Mouse (Mus musculus): ENCODE results near the gene Col3a1. TPM values are rescaled to one million over a fixed set of nuclear protein-coding genes. Genes with fewer than 3 reads are reported as not detected.
A peak's percentile ranks its signal among the peaks of the same experiment; 100 is the strongest.

Col3a1 gene
- 1,565 and 1,737 TPM in 2 replicates for polyA plus RNA-seq (2015; fragmentation: Nextera tagmentation; extraction: Ambion mirVana)

DNA sequence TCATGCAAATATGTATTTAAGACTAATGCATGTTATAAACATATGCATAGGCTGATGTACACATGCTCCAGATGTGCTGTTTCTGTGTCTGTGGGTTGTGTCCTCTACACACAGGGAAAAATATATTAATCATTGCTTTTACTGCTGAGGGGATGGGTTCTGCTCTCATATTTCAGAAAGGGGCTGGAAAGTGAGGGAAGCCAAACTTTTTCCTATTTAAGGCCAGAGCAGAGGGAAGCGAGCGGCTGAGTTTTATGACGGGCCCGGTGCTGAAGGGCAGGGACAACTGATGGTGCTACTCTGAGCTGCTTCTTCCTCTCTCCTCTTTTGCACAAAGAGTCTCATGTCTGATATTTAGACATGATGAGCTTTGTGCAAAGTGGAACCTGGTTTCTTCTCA lies at the start of gene Col3a1:
Gene Col3a1 (plus strand): TSS at position 151 of the 400 bp plus-strand sequence.
- no peaks in the 10 kb centered on the region for H3K27me3 ChIP-seq (replicated peaks)
- H3K4me3 ChIP-seq (replicated peaks) = peak within 1 kb of the TSS; percentile 43
- WGBS = 29% methylated on average over 4 of the region's 4 CpGs
- peak within 1 kb of the TSS; percentile 86 for H3K27ac ChIP-seq
- H3K9me3 ChIP-seq = no peaks in the 10 kb centered on the region
- no peaks in the 10 kb centered on the region for H3K36me3 ChIP-seq
- 0 out of 2 replicates have a peak, but pooled peaks cover 4% of the 10 kb centered on the region for H3K4me1 ChIP-seq (replicated peaks)
- peak within 1 kb of the TSS; percentile 48; the same call in 1 of the 2 replicates for H3K9ac ChIP-seq
- peak within 1 kb of the TSS; percentile 7; the same call in 1 of the 2 replicates for H3K4me2 ChIP-seq (replicated peaks)
- peak; percentile 85 for ATAC-seq

DNA sequence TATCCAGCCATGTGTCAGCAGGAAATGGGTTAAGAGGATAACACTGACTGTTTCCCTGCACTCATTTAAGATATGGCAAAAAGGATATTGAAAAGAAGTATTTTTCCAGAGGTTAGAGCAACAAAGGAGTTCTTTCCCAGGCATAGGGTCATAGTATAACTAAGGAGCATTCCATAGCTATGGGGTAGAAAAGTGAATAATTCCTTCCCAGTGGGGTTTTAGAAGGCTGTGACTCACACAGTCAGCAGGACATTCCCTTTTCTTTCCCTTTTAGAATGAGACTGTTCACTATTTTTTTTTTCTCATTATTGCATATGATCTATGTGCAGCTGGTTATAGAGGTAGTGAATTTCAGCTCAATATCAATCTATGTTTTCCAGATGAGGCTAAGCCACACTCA lies 41.9 kb upstream of the Col3a1 start:
- Histone ChIP-seq H3K9ac (no peak overlapping the region), H3K27ac (no peak overlapping the region), H3K4me3 (replicated peaks) (no peak overlapping the region), H3K36me3 (no peaks in the 10 kb centered on the region), H3K27me3 (replicated peaks) (no peaks in the 10 kb centered on the region), H3K4me2 (replicated peaks) (no peak overlapping the region), H3K4me1 (replicated peaks) (no peaks in the 10 kb centered on the region), H3K9me3 (no peaks in the 10 kb centered on the region)
- ATAC-seq = no peak

DNA sequence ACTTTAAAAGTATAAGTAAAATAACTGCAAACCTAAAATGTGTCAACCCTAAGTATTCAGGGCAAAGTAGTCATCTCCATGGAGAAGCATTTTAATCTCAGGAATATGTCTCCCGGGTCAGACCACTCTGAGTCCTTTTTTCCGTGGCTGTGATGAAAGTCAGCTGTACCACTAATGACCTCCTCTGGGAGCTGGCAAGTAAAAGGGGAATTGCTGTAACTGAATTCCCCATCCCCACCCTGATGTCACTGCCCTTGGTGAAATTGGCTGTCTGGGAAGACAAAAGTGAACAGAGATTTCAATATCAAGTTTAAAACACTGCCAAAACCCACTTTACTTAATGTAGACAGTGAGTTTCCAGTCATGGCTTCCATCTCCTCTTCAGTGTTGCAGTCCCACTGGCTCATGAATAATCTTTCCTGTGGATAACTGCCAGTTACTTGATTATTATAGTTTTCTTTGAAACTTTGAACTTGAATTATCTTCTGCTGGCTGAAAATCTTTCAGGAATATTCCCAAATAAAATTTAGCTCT lies 35.3 kb upstream of the Col3a1 start:
- no peak overlapping the region for H3K27ac ChIP-seq
- no peak for ATAC-seq
- H3K4me2 ChIP-seq (replicated peaks) = no peak overlapping the region
- no peak overlapping the region for H3K4me3 ChIP-seq (replicated peaks)
- H3K4me1 ChIP-seq (replicated peaks) = no peaks in the 10 kb centered on the region
- WGBS = 36% methylated on average over 2 of the region's 2 CpGs
- no peak overlapping the region for H3K9ac ChIP-seq
- no peaks in the 10 kb centered on the region for H3K36me3 ChIP-seq
- no peaks in the 10 kb centered on the region for H3K9me3 ChIP-seq
- no peaks in the 10 kb centered on the region for H3K27me3 ChIP-seq (replicated peaks)

DNA sequence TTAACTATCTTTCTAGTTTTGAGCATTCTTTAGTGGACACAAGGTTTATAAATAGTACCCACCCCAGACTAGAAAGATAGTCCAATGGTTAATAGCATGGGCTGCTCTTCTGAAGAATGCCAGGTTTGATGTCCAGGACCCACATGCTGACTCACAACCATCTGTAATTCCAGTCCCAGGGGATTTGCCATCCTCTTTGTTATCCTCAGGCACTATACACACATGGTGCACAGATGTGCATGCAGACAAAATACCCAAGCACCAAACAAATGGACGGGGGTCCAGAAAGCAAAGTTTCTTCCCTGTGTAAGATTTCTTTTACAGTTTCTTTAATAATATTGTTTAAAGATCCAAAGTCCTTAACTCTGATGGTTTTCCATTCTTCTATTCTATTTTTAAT lies 23.4 kb upstream of the Col3a1 start:
- Histone ChIP-seq H3K4me1 (replicated peaks) (no peaks in the 10 kb centered on the region), H3K36me3 (no peaks in the 10 kb centered on the region), H3K9me3 (no peaks in the 10 kb centered on the region), H3K27ac (no peak overlapping the region), H3K9ac (no peak overlapping the region), H3K27me3 (replicated peaks) (no peaks in the 10 kb centered on the region), H3K4me3 (replicated peaks) (no peak overlapping the region), H3K4me2 (replicated peaks) (no peak overlapping the region)
- WGBS = 81% methylated on average over 1 of the region's 1 CpGs
- no peak for ATAC-seq

DNA sequence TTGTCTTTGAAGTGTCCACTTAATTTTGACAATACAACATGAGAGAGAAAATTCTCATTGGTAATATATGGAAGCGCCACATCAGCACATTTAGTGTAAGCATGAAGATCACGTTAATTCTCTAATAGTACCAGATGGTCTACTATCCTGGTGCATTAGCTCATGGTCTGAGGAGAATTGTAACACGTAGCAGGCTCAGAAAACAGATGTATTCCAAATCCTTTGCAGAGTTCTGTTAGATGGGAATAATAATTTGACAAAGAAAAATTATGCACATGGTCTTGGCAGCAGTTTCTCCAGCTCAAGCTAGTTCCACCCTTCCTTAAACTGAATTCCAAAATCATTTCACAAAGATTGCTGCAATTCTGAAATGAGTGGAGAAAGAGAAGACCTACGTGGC lies 21.3 kb upstream of the Col3a1 start:
- 49% methylated on average over 4 of the region's 4 CpGs for WGBS
- no peaks in the 10 kb centered on the region for H3K27me3 ChIP-seq (replicated peaks)
- no peak overlapping the region for H3K4me3 ChIP-seq (replicated peaks)
- no peaks in the 10 kb centered on the region for H3K9me3 ChIP-seq
- no peaks in the 10 kb centered on the region for H3K36me3 ChIP-seq
- H3K27ac ChIP-seq = no peak overlapping the region
- peak; percentile 59 for ATAC-seq
- H3K9ac ChIP-seq = no peak overlapping the region
- H3K4me2 ChIP-seq (replicated peaks) = no peak overlapping the region
- no peaks in the 10 kb centered on the region for H3K4me1 ChIP-seq (replicated peaks)

DNA sequence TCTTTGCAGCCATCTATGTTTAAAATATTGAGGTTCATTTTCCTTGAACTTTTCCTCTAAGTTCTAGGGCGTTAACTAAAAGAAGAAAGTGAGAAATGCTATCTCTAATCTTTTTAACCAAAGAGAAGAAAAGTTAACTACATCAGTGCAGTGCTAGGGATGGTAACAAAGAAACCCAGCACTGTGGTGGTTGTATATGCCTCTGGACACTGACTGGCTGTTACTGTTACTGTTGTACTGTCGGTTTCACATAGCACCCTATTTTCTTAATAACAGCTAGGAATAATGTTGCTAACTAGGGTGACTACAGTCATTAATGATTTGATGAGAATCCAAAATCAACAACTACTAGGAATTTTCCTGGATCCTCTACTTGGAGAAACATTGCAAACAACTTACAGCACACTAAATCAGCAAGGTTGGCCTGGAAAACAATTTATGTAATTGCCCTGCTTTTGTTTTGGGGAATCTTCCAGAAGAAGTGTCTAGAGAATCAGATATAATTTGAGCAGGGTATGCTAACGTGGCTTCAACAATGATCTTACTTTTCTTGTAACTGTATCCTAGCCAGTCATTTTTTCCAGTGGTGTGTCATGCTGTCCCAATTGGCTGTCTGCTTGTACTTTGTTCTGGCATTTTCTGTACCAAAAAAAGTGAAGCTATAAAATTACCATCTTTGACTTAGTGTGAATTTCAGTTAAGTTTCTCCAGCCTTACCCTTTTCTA lies 11.8 kb upstream of the Col3a1 start:
- Histone ChIP-seq H3K9ac (no peak overlapping the region), H3K4me1 (replicated peaks) (no peaks in the 10 kb centered on the region), H3K4me3 (replicated peaks) (no peak overlapping the region), H3K27me3 (replicated peaks) (no peaks in the 10 kb centered on the region), H3K9me3 (no peaks in the 10 kb centered on the region), H3K4me2 (replicated peaks) (no peak overlapping the region), H3K36me3 (no peaks in the 10 kb centered on the region), H3K27ac (no peak overlapping the region)
- 80% methylated on average over 3 of the region's 3 CpGs for WGBS
- no peak for ATAC-seq

DNA sequence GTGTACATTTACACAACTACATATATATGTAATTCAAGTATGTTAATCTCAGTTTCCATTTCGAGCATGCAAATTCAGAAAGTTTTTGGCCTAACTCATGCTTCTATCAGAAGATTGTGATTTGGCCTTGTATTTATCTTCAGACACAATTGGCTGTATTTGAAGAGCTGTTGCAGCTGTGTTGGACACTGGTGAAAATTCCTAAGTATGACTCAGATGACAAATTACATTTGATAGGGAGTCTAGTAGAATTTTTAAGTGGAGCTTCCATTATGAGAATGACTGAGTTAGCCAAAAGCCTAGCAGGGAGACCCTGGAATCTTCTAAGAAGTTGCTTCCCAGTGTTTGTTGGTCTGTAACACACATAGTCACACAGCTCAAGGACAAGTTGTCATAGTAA lies 7.1 kb upstream of the Col3a1 start:
- no peak overlapping the region for H3K9ac ChIP-seq
- no peak for ATAC-seq
- H3K27me3 ChIP-seq (replicated peaks) = no peaks in the 10 kb centered on the region
- no peaks in the 10 kb centered on the region for H3K4me1 ChIP-seq (replicated peaks)
- no peaks in the 10 kb centered on the region for H3K9me3 ChIP-seq
- no peaks in the 10 kb centered on the region for H3K36me3 ChIP-seq
- 63% methylated on average over 1 of the region's 1 CpGs for WGBS
- no peak overlapping the region for H3K4me2 ChIP-seq (replicated peaks)
- H3K27ac ChIP-seq = no peak overlapping the region
- no peak overlapping the region for H3K4me3 ChIP-seq (replicated peaks)

DNA sequence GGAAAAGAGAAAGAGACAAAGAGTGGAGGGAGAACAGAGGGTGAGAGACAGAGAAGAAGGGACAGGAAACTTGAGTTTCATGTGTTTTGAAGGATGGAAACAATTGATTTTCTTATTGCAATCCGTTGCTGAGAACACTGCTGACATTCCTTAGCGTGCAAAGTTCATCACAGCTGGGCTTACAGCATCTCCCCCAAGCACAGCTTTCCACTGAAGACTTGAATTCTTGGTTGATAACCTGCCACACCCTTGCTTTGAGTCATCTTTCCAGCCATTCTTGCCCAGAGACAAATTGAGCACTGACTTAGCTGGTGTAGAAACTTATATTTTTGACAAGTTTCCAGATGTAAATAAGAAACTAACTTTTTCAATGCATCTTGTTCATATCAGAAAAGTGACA lies 2.3 kb upstream of the Col3a1 start:
- no peaks in the 10 kb centered on the region for H3K4me1 ChIP-seq (replicated peaks)

DNA sequence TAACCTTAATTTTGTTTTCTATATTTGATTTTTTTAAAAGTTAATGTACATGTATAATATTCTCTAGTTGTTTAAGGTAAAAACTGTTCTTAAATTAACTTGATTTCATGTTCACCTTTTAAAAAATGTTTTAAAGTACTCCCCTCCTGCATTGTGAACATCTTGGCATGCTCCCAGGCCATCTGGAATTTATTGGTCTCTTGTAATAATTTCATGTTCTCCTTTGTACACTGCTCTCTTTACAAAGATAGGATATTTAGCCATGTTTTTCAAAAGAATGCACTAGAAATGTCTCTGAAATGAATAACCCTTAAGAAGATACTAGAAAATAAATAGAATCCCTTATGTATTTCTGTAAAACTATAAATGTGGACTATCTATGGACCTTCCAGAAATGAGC lies 624 bp downstream of the Col3a1 start:
- Histone ChIP-seq H3K9me3 (no peaks in the 10 kb centered on the region), H3K4me1 (replicated peaks) (0 out of 2 replicates have a peak, but pooled peaks cover 4% of the 10 kb centered on the region), H3K4me2 (replicated peaks) (no peak overlapping the region), H3K27ac (peak overlapping the region; percentile 86; the same call in 1 of the 2 replicates), H3K4me3 (replicated peaks) (peak overlapping the region; percentile 43), H3K36me3 (no peaks in the 10 kb centered on the region), H3K27me3 (replicated peaks) (no peaks in the 10 kb centered on the region), H3K9ac (peak overlapping the region; percentile 17; the same call in 1 of the 2 replicates)
- no peak for ATAC-seq

More for the DNA sequence above, 2.3 kb upstream of the Col3a1 start:
- H3K9ac ChIP-seq = no peak overlapping the region
- no peaks in the 10 kb centered on the region for H3K36me3 ChIP-seq
- no peak for ATAC-seq
- H3K27me3 ChIP-seq (replicated peaks) = no peaks in the 10 kb centered on the region
- H3K4me2 ChIP-seq (replicated peaks) = no peak overlapping the region
- H3K9me3 ChIP-seq = no peaks in the 10 kb centered on the region
- 42% methylated on average over 2 of the region's 2 CpGs for WGBS
- H3K4me3 ChIP-seq (replicated peaks) = no peak overlapping the region
- H3K27ac ChIP-seq = no peak overlapping the region

DNA sequence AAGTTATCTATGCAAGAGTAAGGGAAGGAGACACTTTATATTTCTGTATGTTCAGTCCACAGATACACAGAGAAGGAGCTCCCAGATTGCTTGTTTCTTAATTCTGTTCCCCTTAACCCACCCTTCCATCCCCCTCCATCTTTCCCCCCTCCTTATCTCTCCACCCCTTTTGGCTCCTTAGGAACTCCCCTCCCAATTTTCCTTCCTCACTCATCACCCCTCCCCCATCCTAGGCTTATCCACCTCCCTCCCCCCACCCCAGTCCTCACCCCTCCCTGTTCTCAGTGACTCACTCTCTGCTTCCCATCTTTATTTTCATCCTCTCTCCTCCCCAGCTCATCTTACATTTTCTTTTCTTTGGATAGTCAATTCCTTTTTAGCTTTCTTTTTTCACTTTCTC lies 1.5 kb downstream of the Col3a1 start:
- 0 out of 2 replicates have a peak, but pooled peaks cover 4% of the 10 kb centered on the region for H3K4me1 ChIP-seq (replicated peaks)
- no peaks in the 10 kb centered on the region for H3K27me3 ChIP-seq (replicated peaks)
- peak overlapping the region; percentile 43 for H3K4me3 ChIP-seq (replicated peaks)
- no peak overlapping the region for H3K9ac ChIP-seq
- no peaks in the 10 kb centered on the region for H3K36me3 ChIP-seq
- H3K9me3 ChIP-seq = no peaks in the 10 kb centered on the region
- H3K27ac ChIP-seq = peak overlapping the region; percentile 54; the same call in 1 of the 2 replicates
- no peak overlapping the region for H3K4me2 ChIP-seq (replicated peaks)
- ATAC-seq = peak; percentile 50

DNA sequence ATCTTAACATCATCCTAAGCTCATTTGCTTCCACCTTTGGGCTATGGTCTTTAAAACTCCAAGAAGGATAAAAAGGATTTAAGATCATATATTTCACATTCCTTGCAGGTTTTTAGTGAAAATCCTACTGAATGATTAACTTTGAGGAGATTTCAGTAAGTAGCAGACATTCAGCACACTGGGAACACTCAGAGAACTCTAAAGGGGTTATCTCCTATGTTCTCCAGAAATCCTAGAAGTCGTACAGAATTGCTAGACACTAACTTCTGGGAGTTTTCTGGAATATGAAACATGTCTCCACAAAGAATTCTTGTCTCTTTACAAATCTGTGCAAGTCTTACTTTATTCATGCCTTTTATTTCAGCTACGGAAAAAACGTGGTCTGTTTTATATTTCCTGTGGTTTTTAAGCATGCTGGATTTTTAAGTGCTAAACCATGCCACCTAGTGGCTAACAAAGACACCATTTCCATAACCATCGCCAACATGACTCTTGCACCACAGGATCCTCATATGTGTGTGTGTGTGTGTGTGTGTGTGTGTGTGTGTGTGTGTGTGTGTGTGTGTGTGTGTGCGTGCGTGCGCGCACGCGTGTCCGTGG lies 2.5 kb downstream of the Col3a1 start:
- 0 out of 2 replicates have a peak, but pooled peaks cover 4% of the 10 kb centered on the region for H3K4me1 ChIP-seq (replicated peaks)
- no peaks in the 10 kb centered on the region for H3K27me3 ChIP-seq (replicated peaks)
- peak overlapping the region; percentile 43 for H3K4me3 ChIP-seq (replicated peaks)
- H3K27ac ChIP-seq = peak overlapping the region; percentile 62
- no peaks in the 10 kb centered on the region for H3K9me3 ChIP-seq
- H3K9ac ChIP-seq = no peak overlapping the region
- 5% methylated on average over 11 of the region's 11 CpGs for WGBS
- H3K36me3 ChIP-seq = no peaks in the 10 kb centered on the region
- peak; percentile 58 for ATAC-seq
- peak overlapping the region; percentile 46 for H3K4me2 ChIP-seq (replicated peaks)

DNA sequence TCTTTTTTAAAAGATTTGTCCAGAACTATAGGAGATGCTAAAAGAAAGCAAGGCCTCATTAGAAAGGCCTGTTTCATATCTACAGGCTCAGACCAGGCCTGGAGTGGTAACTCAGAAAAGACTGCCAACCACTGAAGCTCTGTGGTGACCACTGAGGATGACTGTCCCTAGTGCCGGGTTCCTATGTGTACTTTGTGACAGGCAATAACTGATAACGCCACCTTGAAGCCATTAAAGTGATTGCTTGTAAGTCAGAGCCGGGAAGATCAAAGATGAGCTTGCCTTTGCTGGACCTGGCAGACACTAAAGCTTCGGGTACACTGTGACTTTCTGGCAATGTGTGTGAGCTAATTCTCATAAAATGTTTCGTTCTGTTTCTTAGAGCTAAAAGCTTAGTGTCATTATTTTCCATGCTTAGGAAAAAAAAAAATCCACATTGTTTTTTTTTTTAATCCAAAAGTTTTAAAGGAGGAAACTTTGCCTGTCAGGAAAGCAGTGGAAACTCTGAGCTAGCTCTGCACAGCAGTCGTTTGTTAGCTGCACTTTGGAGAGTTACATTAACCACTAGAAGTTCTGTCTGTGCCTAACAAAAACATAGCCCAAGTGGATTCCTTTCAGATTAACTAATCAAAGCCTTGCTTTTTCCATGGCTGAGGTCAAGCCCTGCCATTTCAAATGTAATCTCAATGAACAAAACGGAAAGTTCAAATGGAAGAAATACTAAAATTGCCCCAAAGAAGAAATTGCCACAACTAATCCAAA lies 4.6 kb downstream of the Col3a1 start:
- Histone ChIP-seq H3K4me3 (replicated peaks) (peak overlapping the region; percentile 3; the same call in 1 of the 2 replicates), H3K27me3 (replicated peaks) (no peaks in the 10 kb centered on the region), H3K4me2 (replicated peaks) (peak overlapping the region; percentile 47)

More for the DNA sequence above, 4.6 kb downstream of the Col3a1 start:
- WGBS = 8% methylated on average over 7 of the region's 7 CpGs
- Histone ChIP-seq H3K27ac (0 out of 2 replicates have a peak overlapping the region, but pooled peaks have one; percentile 48), H3K4me1 (replicated peaks) (0 out of 2 replicates have a peak, but pooled peaks cover 4% of the 10 kb centered on the region), H3K9me3 (no peaks in the 10 kb centered on the region), H3K36me3 (no peaks in the 10 kb centered on the region), H3K9ac (peak overlapping the region; percentile 1; the same call in 1 of the 2 replicates)
- peak; percentile 60 for ATAC-seq
